Mouse (Mus musculus): ENCODE results near the gene Tnip1.
A peak's percentile ranks its signal among the peaks of the same experiment; 100 is the strongest.

The Tnip1 gene

GRCm38 (mm10) chr11:54934198-54934597, 28.5 kb downstream of the Tnip1 start:
- no peak for DNase-seq (ENCODE audit: low read depth, low spot score)

- no peak for DNase-seq (ENCODE audit: low read depth, low spot score)
Observed at GRCm38 (mm10) chr11:54932540-54932939, 30.2 kb downstream of the Tnip1 start.

GRCm38 (mm10) chr11:54931405-54932093, 31.2 kb downstream of the Tnip1 start:
- DNase-seq (ENCODE audit: low read depth, low spot score) = peak; percentile 49

- peak; percentile 73 for DNase-seq (ENCODE audit: low read depth, low spot score)
Observed at GRCm38 (mm10) chr11:54930318-54930979, 32.3 kb downstream of the Tnip1 start.

GRCm38 (mm10) chr11:54929744-54930143, 33.0 kb downstream of the Tnip1 start:
- no peak for DNase-seq (ENCODE audit: low read depth, low spot score)

- no peak for DNase-seq (ENCODE audit: low read depth, low spot score)
Observed at GRCm38 (mm10) chr11:54929290-54929689, 33.4 kb downstream of the Tnip1 start.

GRCm38 (mm10) chr11:54928886-54929285, 33.8 kb downstream of the Tnip1 start:
- no peak for DNase-seq (ENCODE audit: low read depth, low spot score)

GRCm38 (mm10) chr11:54928219-54928618, 34.5 kb downstream of the Tnip1 start:
- no peak for DNase-seq (ENCODE audit: low read depth, low spot score)

GRCm38 (mm10) chr11:54927346-54928140, 35.2 kb downstream of the Tnip1 start:
- DNase-seq (ENCODE audit: low read depth, low spot score) = peak; percentile 63

- no peak for DNase-seq (ENCODE audit: low read depth, low spot score)
Observed at GRCm38 (mm10) chr11:54924145-54924544, 38.6 kb downstream of the Tnip1 start.

- DNase-seq (ENCODE audit: low read depth, low spot score) = no peak
Observed at GRCm38 (mm10) chr11:54922488-54922887, 40.2 kb downstream of the Tnip1 start.

GRCm38 (mm10) chr11:54921798-54922197, 40.9 kb downstream of the Tnip1 start:
- DNase-seq (ENCODE audit: low read depth, low spot score) = peak; percentile 55

- DNase-seq (ENCODE audit: low read depth, low spot score) = no peak
Observed at GRCm38 (mm10) chr11:54920973-54921580, 41.6 kb downstream of the Tnip1 start.

- DNase-seq (ENCODE audit: low read depth, low spot score) = no peak
Observed at GRCm38 (mm10) chr11:54920127-54920972, 42.4 kb downstream of the Tnip1 start.

GRCm38 (mm10) chr11:54918273-54918672, 44.4 kb downstream of the Tnip1 start:
- peak; percentile 48 for DNase-seq (ENCODE audit: low read depth, low spot score)

GRCm38 (mm10) chr11:54917461-54917860, 45.3 kb downstream of the Tnip1 start:
- no peak for DNase-seq (ENCODE audit: low read depth, low spot score)

- no peak for DNase-seq (ENCODE audit: low read depth, low spot score)
Observed at GRCm38 (mm10) chr11:54913841-54914240, 48.9 kb downstream of the Tnip1 start.

GRCm38 (mm10) chr11:54912503-54913316, 50.0 kb downstream of the Tnip1 start:
- DNase-seq (ENCODE audit: low read depth, low spot score) = no peak

- DNase-seq (ENCODE audit: low read depth, low spot score) = no peak
Observed at GRCm38 (mm10) chr11:54911671-54912502, 50.8 kb downstream of the Tnip1 start.
